Mouse (Mus musculus): ENCODE data around the gene Zkscan2.

The Zkscan2 gene

DNA sequence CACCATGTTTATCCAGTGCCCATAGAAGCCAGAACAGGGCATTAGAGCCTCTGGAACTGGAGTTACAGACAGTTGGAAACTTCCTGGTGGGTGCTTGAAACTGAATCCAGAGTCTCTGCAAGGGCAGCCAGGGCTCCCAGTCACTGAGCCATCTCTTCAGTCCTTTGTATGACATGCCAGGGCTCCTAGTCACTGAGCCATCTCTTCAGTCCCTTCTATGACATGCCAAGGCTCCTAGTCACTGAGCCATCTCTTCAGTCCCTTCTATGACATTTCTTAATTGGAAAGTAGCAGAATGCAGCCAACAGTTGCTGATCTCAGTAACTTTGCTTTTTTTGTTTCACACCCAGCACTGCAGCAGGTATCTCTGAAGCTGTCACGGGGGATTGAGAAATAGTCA is 58.2 kb downstream of the Zkscan2 start:
- intact Hi-C loops (cut with DNase I) = no loop called here

GRCm38 (mm10) chr7:123431206-123431605 is 69.0 kb downstream of the Zkscan2 start:
- intact Hi-C loops (cut with DNase I) = no loop called here

DNA sequence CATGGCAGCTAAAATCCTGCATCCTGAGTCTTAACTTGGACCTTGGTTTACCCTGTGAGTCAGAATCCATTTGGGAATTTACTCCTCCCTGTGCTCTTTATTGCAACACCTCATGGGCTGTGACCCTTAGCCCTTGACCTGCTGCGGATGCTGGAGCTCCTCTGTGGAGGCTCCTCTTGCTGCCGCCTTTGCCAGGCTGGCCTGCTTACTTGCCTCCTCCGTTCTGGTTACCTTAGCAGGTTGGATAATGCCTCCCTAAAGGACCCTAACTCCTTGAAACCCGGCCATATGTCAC is 69.9 kb downstream of the Zkscan2 start:
- intact Hi-C loops (cut with DNase I) = no loop called here

- intact Hi-C loops (cut with DNase I) = no loop called here
Observed at GRCm38 (mm10) chr7:123429624-123430410, 70.4 kb downstream of the Zkscan2 start.

Measured in adrenal gland (tissue).